Mouse (Mus musculus): Measurements from ENCODE around the gene Ctbp1.

Ctbp1 gene

GRCm38 (mm10) chr5:33247387-33247786, 27.4 kb downstream of the Ctbp1 start:
- intact Hi-C loops (cut with DNase I) = no loop called here

GRCm38 (mm10) chr5:33245701-33246100, 29.1 kb downstream of the Ctbp1 start:
- intact Hi-C loops (cut with DNase I) = no loop called here

GRCm38 (mm10) chr5:33244377-33244920, 30.3 kb downstream of the Ctbp1 start:
- intact Hi-C loops (cut with DNase I) = no loop called here

- intact Hi-C loops (cut with DNase I) = no loop called here
Measured at GRCm38 (mm10) chr5:33239934-33240333, 34.9 kb downstream of the Ctbp1 start.

GRCm38 (mm10) chr5:33239111-33239714, 35.6 kb downstream of the Ctbp1 start:
- intact Hi-C loops (cut with DNase I) = no loop called here

- intact Hi-C loops (cut with DNase I) = no loop called here
Measured at GRCm38 (mm10) chr5:33238256-33238645, 36.5 kb downstream of the Ctbp1 start.

GRCm38 (mm10) chr5:33237600-33238255, 37.1 kb downstream of the Ctbp1 start:
- intact Hi-C loops (cut with DNase I) = no loop called here

- intact Hi-C loops (cut with DNase I) = no loop called here
Measured at GRCm38 (mm10) chr5:33234391-33235031, 40.3 kb downstream of the Ctbp1 start.

- intact Hi-C loops (cut with DNase I) = no loop called here
Measured at GRCm38 (mm10) chr5:33232791-33233190, 42.0 kb downstream of the Ctbp1 start.

- intact Hi-C loops (cut with DNase I) = no loop called here
Measured at GRCm38 (mm10) chr5:33230285-33230684, 44.5 kb downstream of the Ctbp1 start.

GRCm38 (mm10) chr5:33228428-33228827, 46.4 kb downstream of the Ctbp1 start:
- intact Hi-C loops (cut with DNase I) = no loop called here

GRCm38 (mm10) chr5:33225673-33226072, 49.1 kb downstream of the Ctbp1 start:
- intact Hi-C loops (cut with DNase I) = no loop called here

GRCm38 (mm10) chr5:33224491-33224890, 50.3 kb downstream of the Ctbp1 start:
- intact Hi-C loops (cut with DNase I) = no loop called here

- intact Hi-C loops (cut with DNase I) = no loop called here
Measured at GRCm38 (mm10) chr5:33222841-33223744, 51.7 kb downstream of the Ctbp1 start.

- intact Hi-C loops (cut with DNase I) = no loop called here
Measured at GRCm38 (mm10) chr5:33222389-33222788, 52.4 kb downstream of the Ctbp1 start.

GRCm38 (mm10) chr5:33220350-33221044, 54.3 kb downstream of the Ctbp1 start:
- intact Hi-C loops (cut with DNase I) = no loop called here

GRCm38 (mm10) chr5:33219831-33220230, 55.0 kb downstream of the Ctbp1 start:
- intact Hi-C loops (cut with DNase I) = no loop called here

GRCm38 (mm10) chr5:33218746-33219449, 55.9 kb downstream of the Ctbp1 start:
- intact Hi-C loops (cut with DNase I) = no loop called here

- intact Hi-C loops (cut with DNase I) = no loop called here
Measured at GRCm38 (mm10) chr5:33218081-33218480, 56.7 kb downstream of the Ctbp1 start, which contains the start of gene Spon2. Gene Spon2 (minus strand): TSS chr5:33218455.

GRCm38 (mm10) chr5:33217663-33218062, 57.1 kb downstream of the Ctbp1 start:
- intact Hi-C loops (cut with DNase I) = no loop called here
